Mouse (Mus musculus): Measurements from ENCODE around the gene Ufd1. TPM values are rescaled to one million over a fixed set of nuclear protein-coding genes. Genes with fewer than 3 reads are reported as not detected.

The Ufd1 gene
- total and polyA plus RNA-seq, 3 experiments: 41.9 to 67.8 TPM; not detected in 1

DNA sequence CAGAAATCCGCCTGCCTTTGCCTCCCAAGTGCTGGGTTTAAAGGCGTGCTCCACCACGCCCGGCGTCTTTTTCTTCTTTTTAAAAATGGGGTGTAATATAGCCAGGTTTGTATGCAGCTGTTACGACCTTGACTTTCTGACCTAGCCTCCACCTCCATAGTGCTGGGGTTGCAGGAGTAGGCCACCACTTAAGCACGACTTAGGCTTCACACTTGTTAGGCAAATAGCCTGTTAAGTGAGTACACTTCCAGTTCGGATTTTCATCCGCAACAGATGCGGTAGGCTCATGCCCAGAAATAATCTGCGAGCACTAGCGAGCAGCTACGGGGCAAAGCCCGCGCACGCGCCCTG is 64.5 kb downstream of the Ufd1 start:
- H3K9me3 ChIP-seq (replicated peaks; ENCODE audit: insufficient read depth, low read length): no peaks in the 10 kb centered on the region
- H3K4me3 ChIP-seq (ENCODE audit: control insufficient read depth in 1 of 2, insufficient read depth in 1 of 2, low read depth in 2 of 2, low read length in 2 of 2): peak overlapping the region; percentile 70 to 76
- peak; percentile 12; the same call in 1 of the 2 replicates for TF ChIP-seq MAX (IDR thresholded peaks at IDR 0.05; ENCODE audit: low read length)
- 0 out of 2 replicates have a peak, but pooled peaks have one; percentile 17 for TF ChIP-seq POLR2AphosphoS5 (IDR thresholded peaks at IDR 0.05; ENCODE audit: borderline replicate concordance, low read depth, low read length)
- no peak for TF ChIP-seq MAZ (IDR thresholded peaks at IDR 0.05; ENCODE audit: low read depth, low read length)
- TF ChIP-seq ZNF384 (IDR thresholded peaks at IDR 0.05; ENCODE audit: low read depth, low read length): 0 out of 2 replicates have a peak, but pooled peaks have one; percentile 10
- TF ChIP-seq RAD21 (IDR thresholded peaks at IDR 0.05; ENCODE audit: low read depth, low read length): no peak
- no peak for TF ChIP-seq HCFC1 (IDR thresholded peaks at IDR 0.05; ENCODE audit: low read depth, low read length)
- no peak for TF ChIP-seq SMC3 (IDR thresholded peaks at IDR 0.05; ENCODE audit: low read depth, low read length)
- TF ChIP-seq MEF2A (IDR thresholded peaks at IDR 0.05; ENCODE audit: extremely low read depth, insufficient replicate concordance, low read depth, low read length, poor library complexity, severe bottlenecking): no peak
- H3K27me3 ChIP-seq (ENCODE audit: control insufficient read depth in 1 of 2, insufficient read depth in 2 of 2, low read length in 2 of 2): no peaks in the 10 kb centered on the region
- H3K36me3 ChIP-seq (ENCODE audit: control insufficient read depth in 1 of 2, insufficient read depth in 2 of 2, low read length in 2 of 2): peaks cover 15 to 30% of the 10 kb centered on the region in 2 experiments
- H3K9ac ChIP-seq (ENCODE audit: control insufficient read depth, low read depth, low read length, poor library complexity, severe bottlenecking): peak overlapping the region; percentile 76
- H3K27ac ChIP-seq (ENCODE audit: control insufficient read depth, low read depth, low read length): peak overlapping the region; percentile 65
- no peak for DNase-seq (ENCODE audit: low read depth, low spot score)
- peaks cover 15 to 28% of the 10 kb centered on the region in 2 experiments for H3K4me1 ChIP-seq (ENCODE audit: control insufficient read depth in 1 of 2, insufficient read depth in 2 of 2, low read length in 2 of 2)
- H3K79me2 ChIP-seq (ENCODE audit: control insufficient read depth, insufficient read depth, low read length, poor library complexity): peaks cover 55% of the 10 kb centered on the region

DNA sequence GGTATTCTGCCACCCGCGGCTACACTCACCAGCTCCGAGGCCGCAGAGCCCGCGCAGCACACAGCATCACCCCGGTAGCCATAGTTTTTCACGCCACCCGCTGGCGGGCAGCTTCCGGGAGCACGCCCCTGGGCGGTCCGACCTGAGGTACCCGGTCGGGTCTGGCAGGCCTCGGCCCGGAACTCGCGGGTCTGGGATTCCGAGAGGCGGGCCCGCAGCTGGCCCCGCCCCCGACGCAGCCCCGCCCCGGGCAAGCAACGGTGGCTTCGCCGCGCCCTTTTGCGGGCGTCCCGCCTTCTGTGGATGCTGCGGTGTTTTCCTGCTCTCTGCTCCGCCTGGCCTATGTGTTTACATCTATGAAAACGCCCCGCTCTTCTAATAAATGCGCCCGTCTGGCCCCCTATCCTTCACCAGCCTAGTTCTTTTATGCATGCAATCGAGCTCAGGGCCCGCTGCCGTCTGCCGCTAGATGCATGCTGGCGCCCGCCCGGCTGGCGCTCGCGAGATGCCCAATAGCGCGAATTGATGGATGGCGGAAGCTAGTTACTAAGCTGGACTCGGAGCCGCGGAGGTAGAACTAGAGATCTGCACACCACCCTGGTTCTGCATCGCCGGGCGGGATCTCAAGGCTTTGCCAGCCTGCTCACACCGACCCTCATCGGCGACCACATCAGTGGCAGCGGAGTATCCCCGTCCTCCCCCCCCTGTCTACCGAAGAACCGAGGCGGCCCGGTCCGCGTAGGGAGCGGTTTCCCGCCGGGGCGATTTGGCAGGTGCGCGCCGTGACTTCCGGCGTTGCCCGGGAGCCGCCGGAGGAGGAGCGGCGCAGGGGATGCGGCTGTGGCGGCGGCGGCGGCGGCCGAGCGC is 65.1 kb downstream of the Ufd1 start, which contains the start of the genes Mrpl40 and Hira:
Gene Mrpl40, minus strand, starts transcription at position 421 of the 867 bp plus-strand sequence.
Gene Hira, plus strand, starts transcription at position 596 of the 867 bp plus-strand sequence.
- peak; percentile 97 for DNase-seq (ENCODE audit: low read depth, low spot score)
- H3K4me1 ChIP-seq (ENCODE audit: control insufficient read depth in 1 of 2, insufficient read depth in 2 of 2, low read length in 2 of 2): peaks cover 15 to 28% of the 10 kb centered on the region in 2 experiments
- H3K27me3 ChIP-seq (ENCODE audit: control insufficient read depth in 1 of 2, insufficient read depth in 2 of 2, low read length in 2 of 2): no peaks in the 10 kb centered on the region
- TF ChIP-seq SIN3A (IDR thresholded peaks at IDR 0.05; ENCODE audit: low read length) (peak; percentile 77), USF2 (IDR thresholded peaks at IDR 0.05; ENCODE audit: borderline replicate concordance in 1 of 2, insufficient read depth in 1 of 2, low read depth in 1 of 2, low read length in 2 of 2) (no peak), POLR2AphosphoS2 (IDR thresholded peaks at IDR 0.05; ENCODE audit: low read length) (peak; percentile 87), GABPA (IDR thresholded peaks at IDR 0.05; ENCODE audit: low read depth, low read length) (no peak), ETS1 (IDR thresholded peaks at IDR 0.05; ENCODE audit: low read depth, low read length) (peak; percentile 25; the same call in 1 of the 2 replicates), TCF12 (IDR thresholded peaks at IDR 0.05; ENCODE audit: low read depth, low read length) (peak; percentile 74; the same call in 1 of the 2 replicates), JUND (IDR thresholded peaks at IDR 0.05; ENCODE audit: low read depth, low read length) (no peak), ZNF384 (IDR thresholded peaks at IDR 0.05; ENCODE audit: low read depth, low read length) (no peak), UBTF (IDR thresholded peaks at IDR 0.05; ENCODE audit: borderline replicate concordance, insufficient read depth, low read depth, low read length) (peak; percentile 85; the same call in 1 of the 2 replicates), CTCF (IDR thresholded peaks at IDR 0.05 in 2 of 3, conservative IDR thresholded peaks at IDR 0.05 in 1 of 3; ENCODE audit: control insufficient read depth in 1 of 3, insufficient read depth in 1 of 3, low read depth in 2 of 3, low read length in 3 of 3, poor library complexity in 1 of 3, severe bottlenecking in 1 of 3) (0 out of 6 replicates have a peak, but pooled peaks of 1 of the 3 experiments have one; percentile 4), HCFC1 (IDR thresholded peaks at IDR 0.05; ENCODE audit: low read depth, low read length) (peak; percentile 89), MYB (IDR thresholded peaks at IDR 0.05; ENCODE audit: low read depth, low read length) (no peak), CHD1 (IDR thresholded peaks at IDR 0.05; ENCODE audit: low read depth, low read length) (no peak), MXI1 (IDR thresholded peaks at IDR 0.05; ENCODE audit: low read depth, low read length) (peak; percentile 59; the same call in 1 of the 2 replicates), MAFK (IDR thresholded peaks at IDR 0.05; ENCODE audit: borderline replicate concordance, low read depth, low read length) (no peak), TAL1 (IDR thresholded peaks at IDR 0.05; ENCODE audit: low read length) (no peak), EP300 (IDR thresholded peaks at IDR 0.05; ENCODE audit: low read depth in 1 of 2, low read length in 2 of 2) (peak in 1 of 2 experiments; percentile 5; a peak in 1 of 4 replicates), NRF1 (IDR thresholded peaks at IDR 0.05; ENCODE audit: insufficient read depth, low read depth, low read length, poor library complexity, severe bottlenecking) (peak; percentile 84), RAD21 (IDR thresholded peaks at IDR 0.05; ENCODE audit: low read depth, low read length) (no peak), KAT2A (conservative IDR thresholded peaks at IDR 0.05; ENCODE audit: low read depth, low read length) (no peak; the same call in 1 of the 2 replicates), ZMIZ1 (IDR thresholded peaks at IDR 0.05; ENCODE audit: low read depth, low read length) (peak; percentile 74), MAX (IDR thresholded peaks at IDR 0.05; ENCODE audit: low read length) (peak; percentile 40), MEF2A (IDR thresholded peaks at IDR 0.05; ENCODE audit: extremely low read depth, insufficient replicate concordance, low read depth, low read length, poor library complexity, severe bottlenecking) (no peak)

More for the DNA sequence above, 65.1 kb downstream of the Ufd1 start, which contains the start of the genes Mrpl40 and Hira:
- H3K9ac ChIP-seq (ENCODE audit: control insufficient read depth, low read depth, low read length, poor library complexity, severe bottlenecking): peak within 1 kb of the TSS; percentile 97
- H3K9me3 ChIP-seq (replicated peaks; ENCODE audit: insufficient read depth, low read length): no peaks in the 10 kb centered on the region
- peak within 1 kb of the TSS; percentile 97 for H3K27ac ChIP-seq (ENCODE audit: control insufficient read depth, low read depth, low read length)
- H3K36me3 ChIP-seq (ENCODE audit: control insufficient read depth in 1 of 2, insufficient read depth in 2 of 2, low read length in 2 of 2): peaks cover 21 to 34% of the 10 kb centered on the region in 2 experiments
- H3K79me2 ChIP-seq (ENCODE audit: control insufficient read depth, insufficient read depth, low read length, poor library complexity): peaks cover 61% of the 10 kb centered on the region
- peak within 1 kb of the TSS; percentile 76 to 92 for H3K4me3 ChIP-seq (ENCODE audit: control insufficient read depth in 1 of 2, insufficient read depth in 1 of 2, low read depth in 2 of 2, low read length in 2 of 2)

Measured in MEL (cell line).